Mouse (Mus musculus) kidney, embryonic 16.5 days (tissue): ENCODE results near the gene Dynlt1b. TPM values are rescaled to one million over a fixed set of nuclear protein-coding genes. Genes with fewer than 3 reads are reported as not detected.
"Not testable (repeated sequence)": the region's sequence is repeated elsewhere in the genome, so short reads cannot be mapped to it uniquely, and the experiment has no call there.

Source experiments
- ATAC-seq: fragments of 200-750 bp; cut with Nextera tagmentation; 2 replicates; pipeline ENCODE4 v1.8.0; 2017; ENCODE audit warnings: moderate TSS enrichment; ENCODE audit not compliant: low FRiP score, low TSS enrichment
- H3K27ac ChIP-seq: fragments of 300-500 bp; sonication (generic); 2 replicates; pipeline ENCODE4 v1.5.1; 2014; ENCODE audit warnings: low read length
- H3K27me3 ChIP-seq: fragments of 300-500 bp; sonication (generic); 2 replicates; pipeline ENCODE4 v1.6.1; 2014; ENCODE audit warnings: low read length, control low read depth, mixed read lengths; ENCODE audit not compliant: insufficient read depth
- H3K36me3 ChIP-seq: fragments of 300-500 bp; sonication (generic); 2 replicates; pipeline ENCODE4 v1.6.1; 2014; ENCODE audit warnings: low read length, control low read depth, mixed read lengths; ENCODE audit not compliant: insufficient read depth
- H3K4me1 ChIP-seq: fragments of 300-500 bp; sonication (generic); 2 replicates; pipeline ENCODE4 v1.6.1; 2014; ENCODE audit warnings: low read length, control low read depth, mixed read lengths; ENCODE audit not compliant: insufficient read depth
- H3K4me2 ChIP-seq: fragments of 300-500 bp; sonication (generic); replicated peaks from 2 replicates; pipeline ENCODE4 v1.6.1; 2014; ENCODE audit warnings: low read depth, low read length
- H3K4me3 ChIP-seq: fragments of 300-500 bp; sonication (generic); 2 replicates; pipeline ENCODE4 v1.5.1; 2014; ENCODE audit warnings: mild to moderate bottlenecking, low read length
- H3K9ac ChIP-seq: fragments of 300-500 bp; sonication (generic); replicated peaks from 2 replicates; pipeline ENCODE4 v1.6.1; 2014; ENCODE audit warnings: low read length
- H3K9me3 ChIP-seq: fragments of 300-500 bp; sonication (generic); 2 replicates; pipeline ENCODE4 v1.6.1; 2016; ENCODE audit warnings: low read length, control low read depth
- WGBS: fragments of 180-500 bp; shearing (Covaris S2); extraction: QIAGEN DNeasy Blood & Tissue Kit; methylation state at CpG from one replicate; pipeline ENCODE4 v1.1.7; 2014; 5-methylcytosine and 5-hydroxymethylcytosine counted together
- polyA plus RNA-seq: library from polyadenylated mRNA; unstranded; fragments of >200 nt; fragmentation: Nextera tagmentation; extraction: Ambion mirVana; gene quantifications from 2 replicates; pipeline ENCODE4 v1.2.1, GENCODE M21; 2015

Gene Dynlt1b
- polyA plus RNA-seq, 1 experiment from 2014 or later = 449 TPM

- not testable (repeated sequence) for H3K27me3 ChIP-seq, H3K9ac ChIP-seq, H3K27ac ChIP-seq, H3K4me3 ChIP-seq, H3K4me1 ChIP-seq, H3K9me3 ChIP-seq, H3K36me3 ChIP-seq, ATAC-seq, H3K4me2 ChIP-seq
- no CpG with 5 or more reads among the region's 3 CpGs for WGBS
Measured at GRCm38 (mm10) chr17:6398079-6398478, 31.8 kb upstream of the Dynlt1b start.

DNA sequence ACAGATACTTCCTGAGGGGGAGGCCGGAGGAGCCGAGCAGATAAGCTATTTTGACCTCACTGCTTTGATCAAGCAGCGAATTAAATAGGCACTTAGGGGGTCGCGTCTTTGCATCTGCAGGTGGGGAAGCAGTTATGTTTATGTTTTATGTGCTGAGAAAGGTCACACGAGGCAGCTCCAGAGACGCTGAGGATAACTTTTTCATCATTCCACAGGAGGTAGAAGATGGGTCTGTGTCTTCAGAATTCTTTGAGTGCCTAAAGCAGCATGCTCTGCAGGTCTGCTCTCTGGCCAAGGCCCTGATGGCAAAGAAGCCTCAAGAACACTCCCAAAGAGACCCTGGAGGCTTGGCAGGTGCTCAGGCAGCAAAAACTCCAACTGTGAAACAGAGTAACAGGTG, 31.1 kb upstream of the Dynlt1b start:
- ATAC-seq, H3K4me2 ChIP-seq, H3K27me3 ChIP-seq, H3K4me3 ChIP-seq, H3K36me3 ChIP-seq, H3K27ac ChIP-seq, H3K4me1 ChIP-seq, H3K9me3 ChIP-seq, H3K9ac ChIP-seq: not testable (repeated sequence)
- WGBS = 41% methylated on average over 7 of the region's 7 CpGs

GRCm38 (mm10) chr17:6399281-6400096, 30.4 kb upstream of the Dynlt1b start:
- not testable (repeated sequence) for H3K9me3 ChIP-seq, H3K4me1 ChIP-seq, H3K27ac ChIP-seq, H3K9ac ChIP-seq, H3K27me3 ChIP-seq, H3K4me2 ChIP-seq, H3K36me3 ChIP-seq, H3K4me3 ChIP-seq
- WGBS = 29% methylated on average over 6 of the region's 13 CpGs
- ATAC-seq = peak; percentile 57

DNA sequence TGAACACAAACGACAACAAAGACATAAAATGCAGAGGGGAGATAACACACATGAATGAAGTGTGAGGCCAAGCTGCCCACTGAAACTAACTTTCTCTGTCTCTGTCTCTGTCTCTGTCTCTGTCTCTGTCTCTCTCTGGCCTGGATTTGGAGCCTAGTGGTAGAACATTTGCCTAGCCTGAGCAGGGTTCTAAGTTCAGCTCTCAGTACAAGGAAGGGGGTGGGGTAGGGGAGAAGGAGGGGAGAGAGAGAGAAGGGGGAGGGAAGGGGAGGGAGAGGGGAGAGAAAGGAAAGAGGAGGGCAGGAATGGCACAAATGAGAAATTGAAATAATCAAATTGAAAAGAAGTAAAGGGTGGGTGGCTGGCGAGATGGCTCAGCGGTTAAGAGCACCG, 29.8 kb upstream of the Dynlt1b start:
- WGBS = 76% methylated on average over 4 of the region's 4 CpGs
- not testable (repeated sequence) for H3K36me3 ChIP-seq, ATAC-seq, H3K9ac ChIP-seq, H3K27ac ChIP-seq, H3K4me3 ChIP-seq, H3K4me2 ChIP-seq, H3K9me3 ChIP-seq, H3K4me1 ChIP-seq, H3K27me3 ChIP-seq

GRCm38 (mm10) chr17:6404493-6404892, 25.4 kb upstream of the Dynlt1b start:
- not testable (repeated sequence) for H3K27ac ChIP-seq, H3K4me3 ChIP-seq, ATAC-seq, H3K9me3 ChIP-seq, H3K9ac ChIP-seq, H3K27me3 ChIP-seq, H3K36me3 ChIP-seq, H3K4me2 ChIP-seq, H3K4me1 ChIP-seq
- WGBS = 68% methylated on average over 1 of the region's 1 CpGs

DNA sequence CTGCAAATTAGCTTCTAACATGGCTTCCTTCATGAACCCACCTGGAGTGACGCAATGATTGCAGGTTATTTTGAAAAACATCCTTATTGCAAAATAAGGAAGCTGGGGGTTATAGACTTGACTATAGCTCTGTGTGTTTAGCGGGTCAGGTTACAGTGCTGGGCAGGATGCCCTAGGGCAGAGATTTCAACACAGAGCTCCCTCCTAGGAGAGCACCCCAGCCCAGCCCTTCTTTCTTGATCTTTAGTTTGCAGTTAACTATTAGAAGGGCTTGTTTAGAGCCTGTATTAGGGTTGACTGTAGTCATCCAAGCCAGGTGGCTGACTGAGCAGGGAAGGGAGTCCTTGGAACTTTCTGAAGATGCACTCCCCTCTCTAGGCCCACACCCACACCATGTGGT, 22.9 kb upstream of the Dynlt1b start:
- H3K36me3 ChIP-seq, H3K27me3 ChIP-seq, H3K9me3 ChIP-seq, H3K27ac ChIP-seq, H3K4me3 ChIP-seq, H3K4me1 ChIP-seq, H3K4me2 ChIP-seq, H3K9ac ChIP-seq: not testable (repeated sequence)
- ATAC-seq = 0 out of 2 replicates have a peak, but pooled peaks have one; percentile 53
- WGBS = 60% methylated on average over 1 of the region's 2 CpGs

DNA sequence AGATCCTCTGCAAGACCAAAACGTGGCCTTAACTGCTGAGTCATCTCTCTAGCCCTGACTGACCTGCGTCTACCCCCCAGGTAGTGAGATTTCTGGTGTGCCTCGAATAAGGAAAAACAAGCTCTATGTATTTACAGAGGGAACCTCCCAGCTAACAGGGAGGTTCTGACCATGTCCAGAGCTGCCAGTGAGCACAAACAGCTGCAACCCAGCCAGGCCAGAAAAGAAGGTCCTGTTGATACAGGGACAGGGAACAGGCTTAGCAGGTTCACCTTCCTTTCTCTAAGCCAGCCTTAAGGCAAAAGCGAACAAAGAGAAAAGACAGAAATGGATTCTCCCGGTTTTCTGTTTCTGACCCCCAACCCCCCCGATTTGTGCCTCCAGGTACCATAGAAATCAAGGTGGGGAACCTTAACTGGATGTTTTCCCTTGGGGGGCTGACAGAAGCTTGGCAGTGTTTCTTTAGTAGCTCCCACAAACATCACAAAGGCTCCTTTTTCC, 19.1 kb upstream of the Dynlt1b start:
- H3K9me3 ChIP-seq, H3K9ac ChIP-seq, H3K27me3 ChIP-seq, H3K4me1 ChIP-seq, H3K27ac ChIP-seq, H3K4me2 ChIP-seq, H3K4me3 ChIP-seq, H3K36me3 ChIP-seq: not testable (repeated sequence)
- ATAC-seq = peak; percentile 21; the same call in 1 of the 2 replicates
- 50% methylated on average over 6 of the region's 6 CpGs for WGBS

DNA sequence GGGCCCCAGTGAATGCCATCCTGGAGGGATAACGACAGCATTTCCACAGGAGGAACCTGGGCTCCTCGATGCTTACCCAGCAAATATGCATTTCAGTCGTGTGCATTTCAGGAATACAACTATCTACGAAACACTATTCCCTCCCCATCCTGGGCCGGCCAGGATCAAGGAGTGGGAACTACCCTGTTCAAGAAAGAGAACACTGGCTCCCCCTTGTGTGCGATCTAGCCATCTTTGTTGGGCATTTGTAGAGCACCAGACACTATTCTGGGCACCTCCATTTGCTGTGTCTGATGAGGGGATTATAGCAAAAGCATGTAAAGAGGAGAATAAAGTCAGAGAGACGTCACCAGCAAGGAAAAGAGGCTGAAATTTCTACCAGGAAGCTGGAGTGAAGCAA, 12.8 kb upstream of the Dynlt1b start:
- WGBS = 37% methylated on average over 4 of the region's 7 CpGs
- ATAC-seq = not testable (repeated sequence)

GRCm38 (mm10) chr17:6420557-6420956, 9.4 kb upstream of the Dynlt1b start:
- not testable (repeated sequence) for H3K4me1 ChIP-seq, ATAC-seq, H3K9ac ChIP-seq, H3K27me3 ChIP-seq, H3K4me2 ChIP-seq, H3K9me3 ChIP-seq, H3K4me3 ChIP-seq, H3K27ac ChIP-seq, H3K36me3 ChIP-seq
- 88% methylated on average over 1 of the region's 2 CpGs for WGBS

More for the DNA sequence above, 12.8 kb upstream of the Dynlt1b start:
- H3K9me3 ChIP-seq, H3K27me3 ChIP-seq, H3K4me3 ChIP-seq, H3K36me3 ChIP-seq, H3K4me1 ChIP-seq, H3K4me2 ChIP-seq, H3K9ac ChIP-seq, H3K27ac ChIP-seq: not testable (repeated sequence)

- not testable (repeated sequence) for H3K4me3 ChIP-seq, H3K9ac ChIP-seq, H3K9me3 ChIP-seq, H3K4me1 ChIP-seq, ATAC-seq, H3K27ac ChIP-seq, H3K4me2 ChIP-seq, H3K36me3 ChIP-seq, H3K27me3 ChIP-seq
- 45% methylated on average over 10 of the region's 14 CpGs for WGBS
Measured at GRCm38 (mm10) chr17:6421547-6422326, 8.2 kb upstream of the Dynlt1b start.
